Mouse (Mus musculus): Measurements from ENCODE around the gene Zfp652. TPM values are rescaled to one million over a fixed set of nuclear protein-coding genes. Genes with fewer than 3 reads are reported as not detected.

Gene Zfp652
- total and polyA plus RNA-seq, 3 experiments = 3.0 to 9.8 (median 6.2) TPM

- Histone ChIP-seq H3K4me1 (ENCODE audit: control insufficient read depth in 1 of 2, insufficient read depth in 2 of 2) (peaks cover under 1 to 22% of the 10 kb centered on the region in 2 experiments; a peak in 2 of 4 replicates), H3K79me2 (replicated peaks; ENCODE audit: control insufficient read depth, extremely low read depth, insufficient read depth, poor library complexity, severe bottlenecking) (peaks cover 26% of the 10 kb centered on the region), H3K4me2 (ENCODE audit: insufficient read depth, low read depth, poor library complexity, severe bottlenecking) (no peak overlapping the region), H3K27me3 (replicated peaks) (no peaks in the 10 kb centered on the region), H3K36me3 (replicated peaks in 1 of 2; ENCODE audit: control insufficient read depth in 1 of 2, insufficient read depth in 1 of 2, low read length in 1 of 2) (peaks cover 0 to 12% of the 10 kb centered on the region in 2 experiments), H3K9ac (ENCODE audit: insufficient read depth, low read depth) (no peak overlapping the region), H3K9me3 (replicated peaks; ENCODE audit: low read length) (no peaks in the 10 kb centered on the region), H3K4me3 (replicated peaks in 1 of 3; ENCODE audit: low read depth in 2 of 3, low read length in 2 of 3, poor library complexity in 1 of 3) (no peak overlapping the region), H3K27ac (ENCODE audit: insufficient read depth, low read depth) (no peak overlapping the region)
- dilution Hi-C loops (cut with MboI; ENCODE audit: extremely low pct_ligation_motif_present, extremely low pct_unique_long_range_greater_than_20kb, low sequenced_read_pairs) (no loop called here), in situ Hi-C loops (cut with MboI; ENCODE audit: low pct_ligation_motif_present, low pct_unique_long_range_greater_than_20kb, low sequenced_read_pairs) (no loop called here)
- no peak for TF ChIP-seq POLR2A (IDR thresholded peaks at IDR 0.05; ENCODE audit: low read depth, low read length)
- no peak for TF ChIP-seq UBTF (IDR thresholded peaks at IDR 0.05; ENCODE audit: low read depth, low read length)
- TF ChIP-seq RCOR1 (conservative IDR thresholded peaks at IDR 0.05; ENCODE audit: low read depth, low read length) = no peak
- no peak for TF ChIP-seq ZC3H11A (IDR thresholded peaks at IDR 0.05; ENCODE audit: low read depth, low read length)
- TF ChIP-seq ELF1 (IDR thresholded peaks at IDR 0.05; ENCODE audit: low read depth, low read length) = no peak
- DNase-seq (ENCODE audit: extremely low read depth) = no peak
Measured at GRCm38 (mm10) chr11:95719356-95719755, 6.9 kb downstream of the Zfp652 start.

GRCm38 (mm10) chr11:95723287-95723686 lies 10.8 kb downstream of the Zfp652 start, which contains the start of gene B130006D01Rik:
B130006D01Rik (plus strand) TSS chr11:95723587.
- Histone ChIP-seq H3K27ac (ENCODE audit: insufficient read depth, low read depth) (no peak within 1 kb of the TSS), H3K36me3 (replicated peaks in 1 of 2; ENCODE audit: control insufficient read depth in 1 of 2, insufficient read depth in 1 of 2, low read length in 1 of 2) (peaks cover 0 to 15% of the 10 kb centered on the region in 2 experiments), H3K4me1 (ENCODE audit: control insufficient read depth in 1 of 2, insufficient read depth in 2 of 2) (peaks cover 0 to 13% of the 10 kb centered on the region in 2 experiments; a peak in 1 of 4 replicates), H3K4me2 (ENCODE audit: insufficient read depth, low read depth, poor library complexity, severe bottlenecking) (no peak within 1 kb of the TSS), H3K9me3 (replicated peaks; ENCODE audit: low read length) (no peaks in the 10 kb centered on the region), H3K27me3 (replicated peaks) (no peaks in the 10 kb centered on the region), H3K9ac (ENCODE audit: insufficient read depth, low read depth) (no peak within 1 kb of the TSS), H3K4me3 (replicated peaks in 1 of 3; ENCODE audit: low read depth in 2 of 3, low read length in 2 of 3, poor library complexity in 1 of 3) (no peak within 1 kb of the TSS), H3K79me2 (replicated peaks; ENCODE audit: control insufficient read depth, extremely low read depth, insufficient read depth, poor library complexity, severe bottlenecking) (peaks cover 13% of the 10 kb centered on the region)
- in situ Hi-C loops (cut with MboI; ENCODE audit: low pct_ligation_motif_present, low pct_unique_long_range_greater_than_20kb, low sequenced_read_pairs) = no loop called here
- TF ChIP-seq CTCF (conservative IDR thresholded peaks at IDR 0.05 in 1 of 2, IDR thresholded peaks at IDR 0.05 in 1 of 2; ENCODE audit: low read depth in 2 of 2, low read length in 2 of 2) = no peak
- TF ChIP-seq USF1 (IDR thresholded peaks at IDR 0.05; ENCODE audit: low read depth, low read length) = no peak
- no peak for TF ChIP-seq ZMIZ1 (IDR thresholded peaks at IDR 0.05; ENCODE audit: low read depth, low read length)
- TF ChIP-seq ETS1 (conservative IDR thresholded peaks at IDR 0.05; ENCODE audit: low read depth, low read length) = no peak
- TF ChIP-seq RAD21 (IDR thresholded peaks at IDR 0.05; ENCODE audit: low read depth, low read length) = no peak
- no peak for TF ChIP-seq JUN (IDR thresholded peaks at IDR 0.05; ENCODE audit: insufficient read depth, low read depth, low read length)
- no peak for TF ChIP-seq UBTF (IDR thresholded peaks at IDR 0.05; ENCODE audit: low read depth, low read length)
- no peak for TF ChIP-seq KAT2A (IDR thresholded peaks at IDR 0.05; ENCODE audit: insufficient replicate concordance, low read length)
- no peak for TF ChIP-seq ZKSCAN1 (IDR thresholded peaks at IDR 0.05; ENCODE audit: borderline replicate concordance, low read depth, low read length)
- TF ChIP-seq MEF2A (IDR thresholded peaks at IDR 0.05; ENCODE audit: borderline replicate concordance, low read depth, low read length) = no peak
- TF ChIP-seq TCF12 (IDR thresholded peaks at IDR 0.05; ENCODE audit: low read depth, low read length) = no peak
- TF ChIP-seq TBP (conservative IDR thresholded peaks at IDR 0.05; ENCODE audit: low read depth, low read length) = no peak
- no peak for TF ChIP-seq CHD1 (IDR thresholded peaks at IDR 0.05; ENCODE audit: low read depth, low read length)
- TF ChIP-seq SIN3A (IDR thresholded peaks at IDR 0.05; ENCODE audit: low read length) = no peak
- TF ChIP-seq POLR2A (IDR thresholded peaks at IDR 0.05; ENCODE audit: low read depth, low read length) = no peak
- dilution Hi-C loops (cut with MboI; ENCODE audit: extremely low pct_ligation_motif_present, extremely low pct_unique_long_range_greater_than_20kb, low sequenced_read_pairs) = no loop called here
- no peak for DNase-seq (ENCODE audit: extremely low read depth)

Data from CH12.LX (cell line).